Mouse (Mus musculus): Measurements from ENCODE around the gene Dcdc2b. TPM values are rescaled to one million over a fixed set of nuclear protein-coding genes. Genes with fewer than 3 reads are reported as not detected.

Gene Dcdc2b
- polyA plus RNA-seq, 1 experiment = 0.36 TPM

- no peak for TF ChIP-seq TCF12 (IDR thresholded peaks at IDR 0.05; ENCODE audit: insufficient read depth, poor library complexity, severe bottlenecking)
- TF ChIP-seq TCF3 (IDR thresholded peaks at IDR 0.05; ENCODE audit: insufficient read length, low read depth) = no peak
- TF ChIP-seq POLR2A (IDR thresholded peaks at IDR 0.05; ENCODE audit: insufficient read length, low read depth) = peak; percentile 98
- no peak for TF ChIP-seq CEBPB (IDR thresholded peaks at IDR 0.05; ENCODE audit: insufficient read depth, poor library complexity, severe bottlenecking)
- TF ChIP-seq POLR2AphosphoS2 (IDR thresholded peaks at IDR 0.05; ENCODE audit: insufficient read length, low read depth) = peak; percentile 99
- peak; percentile 21 for TF ChIP-seq REST (IDR thresholded peaks at IDR 0.05; ENCODE audit: insufficient read depth, insufficient read length)
- TF ChIP-seq MYOD1 (IDR thresholded peaks at IDR 0.05; ENCODE audit: control insufficient read depth in 1 of 3, insufficient read length in 2 of 3, low read depth in 2 of 3) = peak; percentile 50 to 85 (median 75)
- TF ChIP-seq MAX (IDR thresholded peaks at IDR 0.05; ENCODE audit: low read depth) = no peak
- no peak for TF ChIP-seq USF1 (IDR thresholded peaks at IDR 0.05; ENCODE audit: low read depth)
- no peak for TF ChIP-seq E2F4 (IDR thresholded peaks at IDR 0.05; ENCODE audit: insufficient read depth)
- TF ChIP-seq SRF (IDR thresholded peaks at IDR 0.05; ENCODE audit: control insufficient read depth, insufficient read length, low read depth) = peak; percentile 54
- TF ChIP-seq MYOG (IDR thresholded peaks at IDR 0.05; ENCODE audit: control insufficient read depth in 1 of 3, insufficient read depth in 1 of 3, insufficient read length in 2 of 3, low read depth in 2 of 3) = no peak
- H3K4me3 ChIP-seq = peak within 1 kb of the TSS; percentile 83
- H3K79me2 ChIP-seq (ENCODE audit: control insufficient read depth, insufficient read depth) = peaks cover 5% of the 10 kb centered on the region
- H3K27me3 ChIP-seq (ENCODE audit: control insufficient read depth, insufficient read depth, insufficient read length) = no peaks in the 10 kb centered on the region
- H3K36me3 ChIP-seq (ENCODE audit: control insufficient read depth, insufficient read depth) = no peaks in the 10 kb centered on the region
- peak within 1 kb of the TSS; percentile 46 for H3ac ChIP-seq (ENCODE audit: control insufficient read depth, insufficient read length)
- peak within 1 kb of the TSS; percentile 92 for H3K4me2 ChIP-seq (ENCODE audit: low read depth)
Measured at GRCm38 (mm10) chr4:129618786-129619691, 5.0 kb upstream of the Dcdc2b start, which contains the start of gene Iqcc. TSS of gene Iqcc (minus strand) at chr4:129619099.

GRCm38 (mm10) chr4:129618031-129618430, 4.0 kb upstream of the Dcdc2b start:
- Histone ChIP-seq H3K4me2 (ENCODE audit: low read depth) (peak overlapping the region; percentile 92), H3K36me3 (ENCODE audit: control insufficient read depth, insufficient read depth) (no peaks in the 10 kb centered on the region), H3ac (ENCODE audit: control insufficient read depth, insufficient read length) (peak overlapping the region; percentile 46), H3K27me3 (ENCODE audit: control insufficient read depth, insufficient read depth, insufficient read length) (no peaks in the 10 kb centered on the region), H3K4me3 (peak overlapping the region; percentile 83), H3K79me2 (ENCODE audit: control insufficient read depth, insufficient read depth) (peaks cover 5% of the 10 kb centered on the region)
- TF ChIP-seq USF1 (IDR thresholded peaks at IDR 0.05; ENCODE audit: low read depth) (no peak), E2F4 (IDR thresholded peaks at IDR 0.05; ENCODE audit: insufficient read depth) (no peak), REST (IDR thresholded peaks at IDR 0.05; ENCODE audit: insufficient read depth, insufficient read length) (no peak), MAX (IDR thresholded peaks at IDR 0.05; ENCODE audit: low read depth) (no peak), MYOG (IDR thresholded peaks at IDR 0.05; ENCODE audit: control insufficient read depth in 1 of 3, insufficient read depth in 1 of 3, insufficient read length in 2 of 3, low read depth in 2 of 3) (no peak), CEBPB (IDR thresholded peaks at IDR 0.05; ENCODE audit: insufficient read depth, poor library complexity, severe bottlenecking) (no peak)

- Histone ChIP-seq H3ac (ENCODE audit: control insufficient read depth, insufficient read length) (no peak overlapping the region), H3K27me3 (ENCODE audit: control insufficient read depth, insufficient read depth, insufficient read length) (no peaks in the 10 kb centered on the region), H3K4me2 (ENCODE audit: low read depth) (peak overlapping the region; percentile 92), H3K36me3 (ENCODE audit: control insufficient read depth, insufficient read depth) (no peaks in the 10 kb centered on the region), H3K4me3 (peak overlapping the region; percentile 83), H3K79me2 (ENCODE audit: control insufficient read depth, insufficient read depth) (peaks cover 5% of the 10 kb centered on the region)
- TF ChIP-seq CEBPB (IDR thresholded peaks at IDR 0.05; ENCODE audit: insufficient read depth, poor library complexity, severe bottlenecking) (no peak), TCF12 (IDR thresholded peaks at IDR 0.05; ENCODE audit: insufficient read depth, poor library complexity, severe bottlenecking) (no peak), USF1 (IDR thresholded peaks at IDR 0.05; ENCODE audit: low read depth) (no peak), REST (IDR thresholded peaks at IDR 0.05; ENCODE audit: insufficient read depth, insufficient read length) (no peak), SRF (IDR thresholded peaks at IDR 0.05; ENCODE audit: control insufficient read depth, insufficient read length, low read depth) (no peak), E2F4 (IDR thresholded peaks at IDR 0.05; ENCODE audit: insufficient read depth) (no peak), MYOG (IDR thresholded peaks at IDR 0.05; ENCODE audit: control insufficient read depth in 1 of 3, insufficient read depth in 1 of 3, insufficient read length in 2 of 3, low read depth in 2 of 3) (no peak), MAX (IDR thresholded peaks at IDR 0.05; ENCODE audit: low read depth) (no peak), TCF3 (IDR thresholded peaks at IDR 0.05; ENCODE audit: insufficient read length, low read depth) (no peak), MYOD1 (IDR thresholded peaks at IDR 0.05; ENCODE audit: control insufficient read depth in 1 of 3, insufficient read length in 2 of 3, low read depth in 2 of 3) (no peak), POLR2A (IDR thresholded peaks at IDR 0.05; ENCODE audit: insufficient read length, low read depth) (peak; percentile 36), POLR2AphosphoS2 (IDR thresholded peaks at IDR 0.05; ENCODE audit: insufficient read length, low read depth) (peak; percentile 10)
Measured at GRCm38 (mm10) chr4:129617121-129617641, 3.1 kb upstream of the Dcdc2b start.

GRCm38 (mm10) chr4:129616631-129617030, 2.6 kb upstream of the Dcdc2b start:
- TF ChIP-seq POLR2AphosphoS2 (IDR thresholded peaks at IDR 0.05; ENCODE audit: insufficient read length, low read depth) = no peak
- H3K79me2 ChIP-seq (ENCODE audit: control insufficient read depth, insufficient read depth) = peaks cover 5% of the 10 kb centered on the region
- H3K27me3 ChIP-seq (ENCODE audit: control insufficient read depth, insufficient read depth, insufficient read length) = no peaks in the 10 kb centered on the region
- no peak overlapping the region for H3K4me3 ChIP-seq
- no peak overlapping the region for H3ac ChIP-seq (ENCODE audit: control insufficient read depth, insufficient read length)
- no peak overlapping the region for H3K4me2 ChIP-seq (ENCODE audit: low read depth)
- H3K36me3 ChIP-seq (ENCODE audit: control insufficient read depth, insufficient read depth) = no peaks in the 10 kb centered on the region

All from myocyte (in vitro differentiated cells).